Mouse (Mus musculus): ENCODE measurements around the gene Cdh13.

GRCm38 (mm10) chr8:119323215-119323614 is 1039.7 kb downstream of the Cdh13 start:
- no peak for TF ChIP-seq GATA1 (IDR thresholded peaks at IDR 0.05; ENCODE audit: low read length)
- no peak for TF ChIP-seq TAL1 (IDR thresholded peaks at IDR 0.05; ENCODE audit: low read length)

Data from erythroblast, embryonic 14.5 days (primary cell).